Mouse (Mus musculus) liver, adult 2 months (tissue): ENCODE results near the gene Slc2a3.

Experiments used
- CTCF ChIP-seq: fragments of 200-500 bp; IDR thresholded peaks from 2 replicates; pipeline ENCODE4 v1.5.1; 2011; ENCODE audit warnings: low read depth, low read length, control low read depth
- POLR2A ChIP-seq: fragments of 200-500 bp; IDR thresholded peaks from 2 replicates; pipeline ENCODE4 v1.6.1; 2011; ENCODE audit warnings: low read length, control low read depth; ENCODE audit not compliant: insufficient read depth; ENCODE audit errors: extremely low read depth

DNA sequence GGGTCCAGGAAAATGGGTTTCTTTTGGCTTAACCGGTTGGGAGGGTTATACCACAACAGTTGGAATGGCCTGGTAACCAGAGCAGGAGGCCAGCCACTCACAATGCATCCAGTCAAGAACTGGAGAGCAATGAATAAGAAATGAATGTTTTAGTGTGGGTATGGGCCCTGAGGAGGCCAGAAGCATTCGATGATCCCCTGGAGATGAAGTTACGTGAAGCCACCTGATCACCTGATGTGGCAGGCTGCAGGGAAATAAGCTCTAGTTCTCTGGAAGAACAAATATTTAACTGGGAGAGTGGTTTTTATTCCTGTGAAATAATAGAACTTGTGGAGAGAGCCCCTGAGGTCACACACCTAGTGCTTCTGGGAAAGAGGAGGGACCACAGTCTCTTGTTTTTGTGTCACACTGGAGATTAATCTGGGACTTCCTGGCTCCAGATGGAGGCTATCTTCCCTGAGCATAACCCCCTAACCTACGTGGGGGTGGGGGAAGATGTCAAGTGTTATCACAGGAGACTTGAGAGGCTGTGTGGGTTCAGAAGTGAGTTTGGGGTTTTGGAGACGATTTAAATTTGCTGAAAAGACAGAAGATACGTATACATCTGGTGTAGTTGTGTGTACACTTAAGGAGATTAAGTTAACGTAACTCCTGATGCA lies 86.6 kb downstream of the Slc2a3 start:
- TF ChIP-seq CTCF (no peak), POLR2A (no peak)
